Mouse (Mus musculus): Measurements from ENCODE around the gene Tvp23a.

- TF ChIP-seq CTCF (conservative IDR thresholded peaks at IDR 0.05; ENCODE audit: low read length): no peak
- no peak for TF ChIP-seq NANOG (IDR thresholded peaks at IDR 0.05; ENCODE audit: borderline replicate concordance, low read length)
Measured at GRCm38 (mm10) chr16:10479857-10480256, 32.7 kb upstream of the Tvp23a start, which contains the start of gene Ciita.

Measured in E14TG2a.4 (cell line).